Mouse (Mus musculus) E14TG2a.4 (cell line): Measurements from ENCODE around the gene Eif4a3.
"Not testable (repeated sequence)": the region's sequence is repeated elsewhere in the genome, so short reads cannot be mapped to it uniquely, and the experiment has no call there.

Source experiments
- H3K27me3 ChIP-seq: 2 replicates; pipeline ENCODE4 v1.6.1; 2014; ENCODE audit warnings: low read length, control low read depth; ENCODE audit not compliant: insufficient read depth
- H3K36me3 ChIP-seq: 2 replicates; pipeline ENCODE4 v1.6.1; 2014; ENCODE audit warnings: low read length, control low read depth; ENCODE audit not compliant: insufficient read depth
- H3K4me1 ChIP-seq: replicated peaks from 2 replicates; pipeline ENCODE4 v1.6.1; 2014; ENCODE audit warnings: low read depth, low read length, control low read depth
- H3K4me3 ChIP-seq: replicated peaks from 2 replicates; pipeline ENCODE4 v1.5.1; 2014; ENCODE audit warnings: mild to moderate bottlenecking, low read length
- H3K9me3 ChIP-seq: 2 replicates; pipeline ENCODE4 v1.6.1; 2014; ENCODE audit warnings: low read length, control low read depth
- CTCF ChIP-seq: conservative IDR thresholded peaks from 2 replicates; pipeline ENCODE4 v1.5.1; 2014; ENCODE audit warnings: low read length
- NANOG ChIP-seq: IDR thresholded peaks from 2 replicates; pipeline ENCODE4 v1.6.1; 2014; ENCODE audit warnings: borderline replicate concordance, low read length, mixed read lengths
- POU5F1 ChIP-seq: IDR thresholded peaks from 2 replicates; pipeline ENCODE4 v1.6.1; 2014; ENCODE audit warnings: low read length, borderline replicate concordance

The Eif4a3 gene

GRCm38 (mm10) chr11:119267241-119267674 is 32.6 kb downstream of the Eif4a3 start:
- 0 out of 2 replicates have a peak overlapping the region, but pooled peaks have one; percentile 78 for H3K4me3 ChIP-seq

GRCm38 (mm10) chr11:119265811-119266210 is 34.1 kb downstream of the Eif4a3 start:
- H3K4me3 ChIP-seq: no peak overlapping the region
- H3K9me3 ChIP-seq: no peaks in the 10 kb centered on the region
- peaks cover 14% of the 10 kb centered on the region for H3K36me3 ChIP-seq
- H3K27me3 ChIP-seq: peaks cover 14% of the 10 kb centered on the region
- peaks cover 69% of the 10 kb centered on the region for H3K4me1 ChIP-seq
- no peak for TF ChIP-seq NANOG
- no peak for TF ChIP-seq CTCF
- no peak for TF ChIP-seq POU5F1

More at GRCm38 (mm10) chr11:119267241-119267674, 32.6 kb downstream of the Eif4a3 start:
- Histone ChIP-seq H3K9me3 (no peaks in the 10 kb centered on the region), H3K36me3 (peaks cover 27% of the 10 kb centered on the region), H3K4me1 (peaks cover 76% of the 10 kb centered on the region), H3K27me3 (peaks cover 14% of the 10 kb centered on the region)
- TF ChIP-seq NANOG: no peak
- no peak for TF ChIP-seq POU5F1

- peaks cover 63% of the 10 kb centered on the region for H3K4me1 ChIP-seq
- 0 out of 2 replicates have a peak, but pooled peaks cover under 1% of the 10 kb centered on the region for H3K36me3 ChIP-seq
- H3K9me3 ChIP-seq: no peaks in the 10 kb centered on the region
- TF ChIP-seq CTCF (no peak), POU5F1 (no peak), NANOG (no peak)
- H3K4me3 ChIP-seq: 0 out of 2 replicates have a peak overlapping the region, but pooled peaks have one; percentile 17
- H3K27me3 ChIP-seq: peaks cover 14% of the 10 kb centered on the region
Observed at GRCm38 (mm10) chr11:119264413-119264812, 35.5 kb downstream of the Eif4a3 start.

- H3K9me3 ChIP-seq: no peaks in the 10 kb centered on the region
- H3K36me3 ChIP-seq: no peaks in the 10 kb centered on the region
- H3K4me1 ChIP-seq: peaks cover 55% of the 10 kb centered on the region
- peaks cover 8% of the 10 kb centered on the region for H3K27me3 ChIP-seq
- H3K4me3 ChIP-seq: no peak overlapping the region
- TF ChIP-seq NANOG (no peak), POU5F1 (no peak), CTCF (no peak)
Observed at GRCm38 (mm10) chr11:119259977-119260376, 39.9 kb downstream of the Eif4a3 start.

GRCm38 (mm10) chr11:119258572-119259322 is 41.1 kb downstream of the Eif4a3 start:
- H3K27me3 ChIP-seq: peaks cover 13% of the 10 kb centered on the region
- H3K9me3 ChIP-seq: no peaks in the 10 kb centered on the region
- H3K4me1 ChIP-seq: peaks cover 54% of the 10 kb centered on the region
- TF ChIP-seq CTCF: no peak
- TF ChIP-seq NANOG: no peak
- TF ChIP-seq POU5F1: no peak
- H3K4me3 ChIP-seq: no peak overlapping the region
- H3K36me3 ChIP-seq: no peaks in the 10 kb centered on the region

- H3K27me3 ChIP-seq: peaks cover 11% of the 10 kb centered on the region
- no peak for TF ChIP-seq POU5F1
- no peaks in the 10 kb centered on the region for H3K9me3 ChIP-seq
- no peak overlapping the region for H3K4me3 ChIP-seq
- H3K36me3 ChIP-seq: no peaks in the 10 kb centered on the region
- H3K4me1 ChIP-seq: peaks cover 56% of the 10 kb centered on the region
Observed at GRCm38 (mm10) chr11:119258216-119258571, 41.7 kb downstream of the Eif4a3 start.

GRCm38 (mm10) chr11:119256557-119256956 is 43.3 kb downstream of the Eif4a3 start:
- Histone ChIP-seq H3K4me1 (peaks cover 61% of the 10 kb centered on the region), H3K27me3 (peaks cover 21% of the 10 kb centered on the region)
- H3K9me3 ChIP-seq, H3K36me3 ChIP-seq, H3K4me3 ChIP-seq: not testable (repeated sequence)

- peak overlapping the region; percentile 55 for H3K4me3 ChIP-seq
Observed at GRCm38 (mm10) chr11:119252854-119253541, 46.9 kb downstream of the Eif4a3 start.

GRCm38 (mm10) chr11:119250998-119251397 is 48.9 kb downstream of the Eif4a3 start:
- H3K4me1 ChIP-seq: peaks cover 51% of the 10 kb centered on the region
- no peak for TF ChIP-seq CTCF
- TF ChIP-seq NANOG: no peak
- TF ChIP-seq POU5F1: no peak
- peaks cover 37% of the 10 kb centered on the region for H3K27me3 ChIP-seq
- no peaks in the 10 kb centered on the region for H3K36me3 ChIP-seq
- no peak overlapping the region for H3K4me3 ChIP-seq
- no peaks in the 10 kb centered on the region for H3K9me3 ChIP-seq

More at GRCm38 (mm10) chr11:119252854-119253541, 46.9 kb downstream of the Eif4a3 start:
- Histone ChIP-seq H3K4me1 (peaks cover 58% of the 10 kb centered on the region), H3K36me3 (no peaks in the 10 kb centered on the region), H3K9me3 (no peaks in the 10 kb centered on the region), H3K27me3 (peaks cover 36% of the 10 kb centered on the region)
- TF ChIP-seq NANOG (no peak), CTCF (peak; percentile 35)
